Mouse (Mus musculus): ENCODE measurements around the gene Suox.

DNA sequence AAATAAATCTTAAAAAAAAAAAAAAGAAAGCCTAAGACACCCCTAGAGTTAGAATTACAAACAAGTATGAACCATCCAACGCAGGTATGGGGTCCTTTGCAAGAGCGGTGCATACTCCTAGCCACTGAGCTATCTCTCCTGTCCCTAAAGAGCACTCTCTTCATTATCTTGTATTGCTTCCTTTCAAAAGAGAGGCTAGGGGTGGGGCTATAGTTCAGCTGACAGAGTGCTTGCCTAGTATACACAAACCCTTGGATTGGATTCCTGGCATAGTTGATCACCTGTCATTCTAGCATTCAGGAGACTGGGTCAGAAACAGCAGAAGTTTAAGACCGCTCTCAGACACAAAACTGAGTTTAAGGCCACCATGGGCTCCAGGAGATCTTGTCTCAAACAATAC, 18.6 kb downstream of the Suox start:
- TF ChIP-seq GATA1 (IDR thresholded peaks at IDR 0.05; ENCODE audit: low read length) (no peak), TAL1 (IDR thresholded peaks at IDR 0.05; ENCODE audit: low read length) (no peak)

Data from erythroblast, embryonic 14.5 days (primary cell).